Mouse (Mus musculus) bone marrow macrophage, adult 2 months (primary cell): Measurements from ENCODE around the gene Kbtbd6.

Experiments
- CTCF ChIP-seq: IDR thresholded peaks from 2 replicates; pipeline ENCODE4 v1.5.1; 2012; ENCODE audit warnings: low read depth, mild to moderate bottlenecking, low read length, moderate library complexity
- POLR2A ChIP-seq: IDR thresholded peaks from 2 replicates; pipeline ENCODE4 v1.6.1; 2012; ENCODE audit warnings: mild to moderate bottlenecking, low read depth, low read length, borderline replicate concordance

- TF ChIP-seq CTCF: no peak
- TF ChIP-seq POLR2A: no peak
Measured at GRCm38 (mm10) chr14:79420083-79420685, 31.5 kb upstream of the Kbtbd6 start.
